Mouse (Mus musculus): ENCODE measurements around the gene Accs. TPM values are rescaled to one million over a fixed set of nuclear protein-coding genes. Genes with fewer than 3 reads are reported as not detected.

Accs gene
- polyA plus RNA-seq, 1 experiment from 2014 or later: 8.8 TPM

DNA sequence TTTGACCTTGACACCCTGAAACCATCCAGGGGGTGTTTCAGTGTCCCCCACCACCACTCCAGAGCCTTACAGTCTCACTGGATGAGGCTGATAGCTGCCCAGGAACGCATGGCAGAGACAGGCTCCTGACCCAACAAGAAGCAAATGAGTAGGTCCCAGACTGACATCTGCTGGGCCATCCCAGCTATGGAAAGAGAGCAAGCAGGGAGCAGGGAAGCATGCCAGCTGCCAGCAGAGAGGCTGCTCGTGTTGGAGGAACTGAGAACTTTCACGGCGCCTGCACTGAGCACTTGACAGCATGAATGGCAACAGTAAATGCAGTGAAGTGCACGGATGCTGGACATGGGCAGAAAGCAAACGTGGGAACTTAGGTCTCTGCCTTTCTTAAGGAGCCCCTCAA lies 9.6 kb downstream of the Accs start:
- ATAC-seq (replicated peaks; ENCODE audit: low FRiP score, low TSS enrichment, low read depth) (no peak), DNase-seq (ENCODE audit: low spot score) (no peak)
- Histone ChIP-seq H3K4me3 (ENCODE audit: low read depth, low read length) (no peak overlapping the region), H3K36me3 (ENCODE audit: control insufficient read depth, insufficient read depth, low read length) (peaks cover 58% of the 10 kb centered on the region), H3K9ac (ENCODE audit: low read length) (no peak overlapping the region), H3K27ac (ENCODE audit: low read depth) (no peak overlapping the region), H3K27me3 (replicated peaks; ENCODE audit: control insufficient read depth, insufficient read depth, low read length) (no peaks in the 10 kb centered on the region), H3K4me1 (replicated peaks; ENCODE audit: control insufficient read depth, insufficient read depth, low read length) (no peaks in the 10 kb centered on the region), H3K4me2 (ENCODE audit: low read length) (no peak overlapping the region), H3K9me3 (ENCODE audit: control insufficient read depth, low read length) (peaks cover 2% of the 10 kb centered on the region; the same call in 1 of the 2 replicates)
- WGBS: 87% methylated on average over 6 of the region's 6 CpGs

DNA sequence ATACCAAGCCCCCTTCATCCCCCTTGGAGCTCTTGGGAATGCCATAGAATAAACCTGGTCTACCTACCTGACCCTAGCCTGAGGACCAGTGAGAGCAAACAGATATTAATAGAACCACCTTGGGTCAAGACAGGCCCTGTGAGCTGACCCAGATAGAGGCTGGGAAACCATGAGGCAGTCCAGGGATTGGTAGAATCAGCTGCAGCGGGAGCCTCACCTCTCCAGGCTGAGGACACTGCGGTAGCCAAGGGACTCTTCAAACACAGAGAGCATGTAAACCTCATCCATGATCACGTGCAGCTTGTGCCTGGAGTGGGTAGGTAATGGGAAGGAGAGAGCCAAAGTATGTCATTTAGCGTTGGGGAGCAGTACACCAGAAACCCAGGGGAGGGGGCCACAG lies 10.8 kb downstream of the Accs start:
- Histone ChIP-seq H3K36me3 (ENCODE audit: control insufficient read depth, insufficient read depth, low read length) (peaks cover 50% of the 10 kb centered on the region), H3K4me1 (replicated peaks; ENCODE audit: control insufficient read depth, insufficient read depth, low read length) (no peaks in the 10 kb centered on the region)

DNA sequence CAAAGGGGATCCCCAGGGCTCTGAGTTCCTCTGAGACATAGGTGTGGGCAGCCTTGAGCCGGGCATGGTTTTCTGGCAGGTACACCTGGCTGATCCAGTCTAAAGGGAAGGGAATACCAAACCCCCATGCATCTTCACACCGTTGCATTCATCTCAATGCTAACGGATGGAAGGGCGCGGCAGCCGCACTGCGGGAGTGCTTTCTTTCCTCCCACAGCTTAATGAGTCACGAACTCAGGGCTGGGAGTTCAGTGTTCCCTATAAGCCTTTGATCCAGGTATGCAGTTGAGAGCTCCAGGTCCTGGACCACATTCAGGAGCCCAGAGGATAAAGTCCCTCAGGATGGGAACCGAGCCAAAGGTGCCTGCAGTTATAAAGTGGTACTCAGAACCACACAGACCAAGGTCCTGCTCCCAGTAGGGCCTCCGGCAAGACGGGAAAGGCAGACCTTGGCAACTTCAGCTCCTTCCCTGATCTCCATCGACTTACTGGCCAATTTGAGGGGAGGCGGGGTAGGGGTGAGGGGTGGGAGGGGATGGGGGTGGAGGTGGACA lies 13.4 kb downstream of the Accs start:
- 71% methylated on average over 13 of the region's 13 CpGs for WGBS
- ATAC-seq (replicated peaks; ENCODE audit: low FRiP score, low TSS enrichment, low read depth): no peak
- peaks cover 35% of the 10 kb centered on the region for H3K36me3 ChIP-seq (ENCODE audit: control insufficient read depth, insufficient read depth, low read length)

More for the DNA sequence above, 10.8 kb downstream of the Accs start:
- Histone ChIP-seq H3K9ac (ENCODE audit: low read length) (no peak overlapping the region), H3K27ac (ENCODE audit: low read depth) (no peak overlapping the region), H3K9me3 (ENCODE audit: control insufficient read depth, low read length) (peaks cover 2% of the 10 kb centered on the region; the same call in 1 of the 2 replicates), H3K4me3 (ENCODE audit: low read depth, low read length) (no peak overlapping the region), H3K4me2 (ENCODE audit: low read length) (no peak overlapping the region), H3K27me3 (replicated peaks; ENCODE audit: control insufficient read depth, insufficient read depth, low read length) (no peaks in the 10 kb centered on the region)
- DNase-seq (ENCODE audit: low spot score): no peak
- WGBS: 91% methylated on average over 4 of the region's 4 CpGs
- no peak for ATAC-seq (replicated peaks; ENCODE audit: low FRiP score, low TSS enrichment, low read depth)

DNA sequence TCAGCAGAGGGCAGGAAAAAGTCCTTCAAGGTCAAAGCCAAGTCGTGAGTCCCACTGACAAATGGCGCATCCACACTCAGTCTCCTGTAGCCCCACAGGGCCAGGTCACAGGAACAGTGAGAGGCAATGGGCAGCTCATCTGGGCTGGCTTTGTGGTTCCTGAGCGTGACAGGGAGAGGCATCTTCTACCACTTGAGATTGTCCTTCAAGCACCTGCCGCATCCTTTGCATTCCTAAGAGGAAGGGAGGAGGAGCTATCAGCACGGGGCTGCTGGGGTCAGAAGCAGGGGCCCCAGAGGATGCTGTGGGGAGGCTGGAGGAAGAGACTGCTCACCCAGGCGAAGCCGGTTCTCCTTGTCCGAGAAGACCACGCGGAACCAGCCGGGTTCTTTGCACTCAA lies 14.1 kb downstream of the Accs start:
- H3K9me3 ChIP-seq (ENCODE audit: control insufficient read depth, low read length): no peaks in the 10 kb centered on the region; the same call in 1 of the 2 replicates
- H3K36me3 ChIP-seq (ENCODE audit: control insufficient read depth, insufficient read depth, low read length): peaks cover 28% of the 10 kb centered on the region
- DNase-seq (ENCODE audit: low spot score): no peak
- no peak overlapping the region for H3K27ac ChIP-seq (ENCODE audit: low read depth)
- H3K27me3 ChIP-seq (replicated peaks; ENCODE audit: control insufficient read depth, insufficient read depth, low read length): no peaks in the 10 kb centered on the region
- ATAC-seq (replicated peaks; ENCODE audit: low FRiP score, low TSS enrichment, low read depth): no peak
- no peak overlapping the region for H3K4me3 ChIP-seq (ENCODE audit: low read depth, low read length)
- no peak overlapping the region for H3K4me2 ChIP-seq (ENCODE audit: low read length)
- H3K4me1 ChIP-seq (replicated peaks; ENCODE audit: control insufficient read depth, insufficient read depth, low read length): no peaks in the 10 kb centered on the region
- no peak overlapping the region for H3K9ac ChIP-seq (ENCODE audit: low read length)
- WGBS: 77% methylated on average over 11 of the region's 11 CpGs

More for the DNA sequence above, 13.4 kb downstream of the Accs start:
- H3K9me3 ChIP-seq (ENCODE audit: control insufficient read depth, low read length): peaks cover 2% of the 10 kb centered on the region; the same call in 1 of the 2 replicates
- H3K27me3 ChIP-seq (replicated peaks; ENCODE audit: control insufficient read depth, insufficient read depth, low read length): no peaks in the 10 kb centered on the region
- no peak overlapping the region for H3K4me2 ChIP-seq (ENCODE audit: low read length)
- H3K27ac ChIP-seq (ENCODE audit: low read depth): no peak overlapping the region
- no peak overlapping the region for H3K4me3 ChIP-seq (ENCODE audit: low read depth, low read length)
- no peak overlapping the region for H3K9ac ChIP-seq (ENCODE audit: low read length)
- no peaks in the 10 kb centered on the region for H3K4me1 ChIP-seq (replicated peaks; ENCODE audit: control insufficient read depth, insufficient read depth, low read length)
- no peak for DNase-seq (ENCODE audit: low spot score)

DNA sequence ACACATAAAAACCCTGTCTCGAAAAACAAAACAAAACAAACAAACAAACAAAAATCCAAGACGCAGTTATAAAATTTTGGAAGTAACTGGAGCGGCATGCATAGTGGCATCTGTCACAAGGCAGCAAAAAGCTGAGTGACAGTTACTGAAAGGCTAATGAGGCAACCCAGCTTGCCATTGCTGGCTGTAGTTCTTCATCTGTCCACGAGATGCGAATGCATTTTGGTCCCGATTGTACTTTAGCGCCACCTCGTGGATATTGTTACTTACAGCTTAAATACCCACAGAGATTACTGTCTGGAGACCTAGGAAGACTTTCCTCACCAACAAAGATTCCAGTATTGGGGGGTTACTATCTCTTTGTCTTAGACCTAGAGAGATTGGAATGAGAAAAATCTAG lies 26.2 kb downstream of the Accs start:
- no peak overlapping the region for H3K4me2 ChIP-seq (ENCODE audit: low read length)
- no peaks in the 10 kb centered on the region for H3K27me3 ChIP-seq (replicated peaks; ENCODE audit: control insufficient read depth, insufficient read depth, low read length)
- peak; percentile 37; the same call in 1 of the 2 replicates for ATAC-seq (replicated peaks; ENCODE audit: low FRiP score, low TSS enrichment, low read depth)
- H3K9me3 ChIP-seq (ENCODE audit: control insufficient read depth, low read length): no peaks in the 10 kb centered on the region
- 0 out of 2 replicates have a peak, but pooled peaks cover 6% of the 10 kb centered on the region for H3K36me3 ChIP-seq (ENCODE audit: control insufficient read depth, insufficient read depth, low read length)
- H3K4me1 ChIP-seq (replicated peaks; ENCODE audit: control insufficient read depth, insufficient read depth, low read length): peaks cover 9% of the 10 kb centered on the region; the same call in 1 of the 2 replicates
- 17% methylated on average over 8 of the region's 8 CpGs for WGBS
- H3K27ac ChIP-seq (ENCODE audit: low read depth): no peak overlapping the region
- no peak overlapping the region for H3K4me3 ChIP-seq (ENCODE audit: low read depth, low read length)
- peak; percentile 69 for DNase-seq (ENCODE audit: low spot score)
- no peak overlapping the region for H3K9ac ChIP-seq (ENCODE audit: low read length)

DNA sequence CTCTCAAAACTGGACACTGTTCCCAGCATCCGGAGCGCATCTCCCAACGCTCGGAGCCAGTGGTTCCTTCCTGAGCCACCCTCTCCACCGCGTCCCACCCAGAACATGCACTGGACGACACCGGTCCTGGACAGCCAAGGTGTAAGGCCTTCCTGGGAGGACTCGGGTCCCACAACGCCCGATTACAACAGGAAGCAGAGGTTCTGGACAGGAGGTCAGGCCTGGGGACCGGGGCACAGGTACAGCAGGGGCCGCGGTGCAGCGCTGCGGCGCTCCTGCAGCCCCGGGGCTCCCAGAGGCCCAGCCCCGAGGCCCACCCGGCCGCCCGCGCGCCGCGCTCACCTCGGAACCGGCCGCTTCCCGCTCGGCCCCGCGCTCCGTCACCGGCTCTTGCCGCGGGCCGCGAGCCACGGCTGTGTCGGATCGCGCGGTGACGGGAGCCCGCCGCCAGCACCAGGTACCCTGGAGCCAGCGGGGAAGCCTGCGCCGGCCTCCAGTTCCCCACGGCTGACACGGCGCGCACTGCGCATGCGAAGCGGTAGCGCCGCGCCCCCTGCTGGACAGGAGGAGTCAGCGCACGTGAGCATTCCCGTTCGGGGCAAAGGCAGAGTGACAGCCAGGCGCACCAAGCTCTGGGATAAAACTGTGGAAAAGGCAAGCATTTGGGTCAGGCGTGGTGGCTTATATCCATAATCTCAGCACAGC lies 27.5 kb downstream of the Accs start, which contains the start of gene Ext2:
Ext2 (minus strand) TSS at position 524 of the 705 bp plus-strand sequence.
- ATAC-seq (replicated peaks; ENCODE audit: low FRiP score, low TSS enrichment, low read depth) (peak; percentile 92), DNase-seq (ENCODE audit: low spot score) (peak; percentile 93)
- WGBS: under 1% methylated on average over 65 of the region's 66 CpGs
- H3K9me3 ChIP-seq (ENCODE audit: control insufficient read depth, low read length): no peaks in the 10 kb centered on the region
- H3K4me2 ChIP-seq (ENCODE audit: low read length): peak within 1 kb of the TSS; percentile 78
- peak within 1 kb of the TSS; percentile 88 for H3K4me3 ChIP-seq (ENCODE audit: low read depth, low read length)
- 0 out of 2 replicates have a peak, but pooled peaks cover 6% of the 10 kb centered on the region for H3K36me3 ChIP-seq (ENCODE audit: control insufficient read depth, insufficient read depth, low read length)
- no peaks in the 10 kb centered on the region for H3K27me3 ChIP-seq (replicated peaks; ENCODE audit: control insufficient read depth, insufficient read depth, low read length)
- H3K9ac ChIP-seq (ENCODE audit: low read length): peak within 1 kb of the TSS; percentile 90
- H3K27ac ChIP-seq (ENCODE audit: low read depth): no peak within 1 kb of the TSS
- H3K4me1 ChIP-seq (replicated peaks; ENCODE audit: control insufficient read depth, insufficient read depth, low read length): peaks cover 9% of the 10 kb centered on the region; the same call in 1 of the 2 replicates

DNA sequence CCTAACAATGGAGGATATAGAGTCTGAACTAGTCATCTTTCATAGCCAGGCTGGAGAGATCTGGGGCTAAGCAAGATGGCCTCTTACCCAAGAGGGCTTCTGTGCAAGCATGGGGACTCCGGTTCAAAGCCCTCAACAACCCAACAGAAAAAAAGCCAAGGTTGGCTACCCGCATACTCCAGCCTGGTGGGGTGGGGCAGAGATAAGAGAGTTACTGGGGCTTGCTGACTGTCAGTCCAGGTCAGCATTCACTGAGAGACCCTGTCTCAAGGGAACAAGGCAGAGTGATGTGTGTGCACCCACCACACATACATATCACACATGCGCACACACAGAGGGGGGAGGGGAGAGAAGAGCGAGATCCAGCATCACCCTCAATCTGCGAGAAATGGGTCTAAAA lies 32.0 kb downstream of the Accs start:
- H3K27me3 ChIP-seq (replicated peaks; ENCODE audit: control insufficient read depth, insufficient read depth, low read length): no peaks in the 10 kb centered on the region
- H3K27ac ChIP-seq (ENCODE audit: low read depth): no peak overlapping the region
- ATAC-seq (replicated peaks; ENCODE audit: low FRiP score, low TSS enrichment, low read depth): no peak
- no peaks in the 10 kb centered on the region for H3K9me3 ChIP-seq (ENCODE audit: control insufficient read depth, low read length)
- peaks cover 9% of the 10 kb centered on the region; the same call in 1 of the 2 replicates for H3K4me1 ChIP-seq (replicated peaks; ENCODE audit: control insufficient read depth, insufficient read depth, low read length)
- no peak overlapping the region for H3K4me2 ChIP-seq (ENCODE audit: low read length)
- 95% methylated on average over 5 of the region's 5 CpGs for WGBS
- no peak overlapping the region for H3K4me3 ChIP-seq (ENCODE audit: low read depth, low read length)
- H3K9ac ChIP-seq (ENCODE audit: low read length): no peak overlapping the region
- no peak for DNase-seq (ENCODE audit: low spot score)
- peaks cover 15% of the 10 kb centered on the region; the same call in 1 of the 2 replicates for H3K36me3 ChIP-seq (ENCODE audit: control insufficient read depth, insufficient read depth, low read length)

DNA sequence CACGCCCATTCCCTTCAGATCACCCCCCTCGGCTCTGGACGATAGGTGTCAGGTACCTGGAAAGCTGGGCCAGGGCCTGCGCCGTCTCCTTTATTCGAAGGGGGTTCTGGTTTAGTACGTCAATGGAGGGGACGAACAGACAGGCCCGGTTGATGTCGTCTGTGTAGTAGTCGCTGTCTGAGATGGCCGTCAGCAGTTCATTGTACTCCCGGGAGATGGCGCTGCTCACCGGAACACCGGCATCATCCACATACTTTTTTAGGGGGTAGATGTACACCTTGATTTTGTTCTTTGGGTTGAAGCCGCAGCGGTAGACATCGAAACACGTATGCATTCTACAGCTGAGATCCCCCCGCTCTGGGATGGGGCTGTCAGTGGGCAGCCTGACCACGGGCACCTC lies 36.4 kb downstream of the Accs start:
- no peaks in the 10 kb centered on the region for H3K4me1 ChIP-seq (replicated peaks; ENCODE audit: control insufficient read depth, insufficient read depth, low read length)
- H3K4me3 ChIP-seq (ENCODE audit: low read depth, low read length): no peak overlapping the region
- 95% methylated on average over 22 of the region's 22 CpGs for WGBS
- H3K4me2 ChIP-seq (ENCODE audit: low read length): no peak overlapping the region
- ATAC-seq (replicated peaks; ENCODE audit: low FRiP score, low TSS enrichment, low read depth): no peak
- DNase-seq (ENCODE audit: low spot score): no peak
- H3K9ac ChIP-seq (ENCODE audit: low read length): no peak overlapping the region
- peaks cover 37% of the 10 kb centered on the region for H3K36me3 ChIP-seq (ENCODE audit: control insufficient read depth, insufficient read depth, low read length)
- H3K9me3 ChIP-seq (ENCODE audit: control insufficient read depth, low read length): no peaks in the 10 kb centered on the region
- no peaks in the 10 kb centered on the region for H3K27me3 ChIP-seq (replicated peaks; ENCODE audit: control insufficient read depth, insufficient read depth, low read length)
- no peak overlapping the region for H3K27ac ChIP-seq (ENCODE audit: low read depth)
